Mouse (Mus musculus) neural tube, embryonic 14.5 days (tissue): ENCODE measurements around the gene Nradd. TPM values are rescaled to one million over a fixed set of nuclear protein-coding genes. Genes with fewer than 3 reads are reported as not detected.
A peak's percentile ranks its signal among the peaks of the same experiment; 100 is the strongest.

ENCODE experiments used
- ATAC-seq: fragments of 200-750 bp; cut with Nextera tagmentation; 2 replicates; pipeline ENCODE4 v1.8.0; 2017; ENCODE audit warnings: low read depth, mild to moderate bottlenecking, moderate TSS enrichment, moderate library complexity
- H3K27ac ChIP-seq: fragments of 300-500 bp; sonication (generic); 2 replicates; pipeline ENCODE4 v1.5.1; 2014; ENCODE audit warnings: low read depth, mild to moderate bottlenecking, control low read depth, low read length, moderate library complexity, mixed read lengths
- H3K27me3 ChIP-seq: fragments of 300-500 bp; sonication (generic); 2 replicates; pipeline ENCODE4 v1.6.1; 2014; ENCODE audit warnings: low read length; ENCODE audit not compliant: control insufficient read depth, insufficient read depth
- H3K36me3 ChIP-seq: fragments of 300-500 bp; sonication (generic); 2 replicates; pipeline ENCODE4 v1.6.1; 2014; ENCODE audit warnings: low read length, mixed read lengths; ENCODE audit not compliant: control insufficient read depth, insufficient read depth
- H3K4me1 ChIP-seq: fragments of 300-500 bp; sonication (generic); 2 replicates; pipeline ENCODE4 v1.6.1; 2014; ENCODE audit warnings: low read length; ENCODE audit not compliant: control insufficient read depth, insufficient read depth
- H3K4me2 ChIP-seq: fragments of 300-500 bp; sonication (generic); 2 replicates; pipeline ENCODE4 v1.6.1; 2014; ENCODE audit warnings: mild to moderate bottlenecking, low read depth, low read length, control low read depth
- H3K4me3 ChIP-seq: fragments of 300-500 bp; sonication (generic); 2 replicates; pipeline ENCODE4 v1.5.1; 2014; ENCODE audit warnings: low read depth, low read length, control low read depth, mixed read lengths
- H3K9ac ChIP-seq: fragments of 300-500 bp; sonication (generic); replicated peaks from 2 replicates; pipeline ENCODE4 v1.6.1; 2014; ENCODE audit warnings: low read depth, mild to moderate bottlenecking, control low read depth, low read length, mixed read lengths
- H3K9me3 ChIP-seq: fragments of 300-500 bp; sonication (generic); 2 replicates; pipeline ENCODE4 v1.6.1; 2016; ENCODE audit warnings: low read length; ENCODE audit not compliant: control insufficient read depth
- WGBS: fragments of 180-500 bp; shearing (Covaris S2); extraction: QIAGEN DNeasy Blood & Tissue Kit; methylation state at CpG from one replicate; pipeline ENCODE4 v1.1.7; 2014; 5-methylcytosine and 5-hydroxymethylcytosine counted together
- polyA plus RNA-seq: library from polyadenylated mRNA; unstranded; fragments of >200 nt; fragmentation: Nextera tagmentation; extraction: Ambion mirVana; gene quantifications from 2 replicates; pipeline ENCODE4 v1.2.1, GENCODE M21; 2014

The Nradd gene
- polyA plus RNA-seq, 1 experiment from 2014 or later, result 14.1 TPM

DNA sequence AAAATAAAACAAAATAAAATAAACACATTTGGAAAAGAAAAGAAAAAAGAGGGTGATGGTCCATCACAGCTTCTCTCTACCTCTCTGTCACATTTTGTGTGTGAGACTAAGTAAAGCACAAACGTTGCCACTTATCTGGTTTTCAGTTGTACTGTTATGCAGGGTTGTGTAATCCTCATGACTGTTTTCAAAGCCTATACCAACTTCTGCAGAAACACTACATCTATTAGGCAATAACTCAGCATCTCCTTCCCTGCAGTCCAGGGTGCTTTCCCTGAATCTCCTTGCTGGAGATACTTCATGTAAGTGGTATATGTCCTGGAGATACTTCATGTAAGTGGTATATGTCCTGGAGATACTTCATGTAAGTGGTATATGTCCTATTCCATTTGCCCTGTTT lies 38.6 kb upstream of the Nradd start:
- no peak overlapping the region for H3K4me3 ChIP-seq
- H3K27me3 ChIP-seq, result no peaks in the 10 kb centered on the region
- no peak overlapping the region for H3K4me2 ChIP-seq
- H3K9me3 ChIP-seq, result no peaks in the 10 kb centered on the region
- ATAC-seq, result no peak
- WGBS, result 91% methylated on average over 1 of the region's 1 CpGs
- no peaks in the 10 kb centered on the region; the same call in 1 of the 2 replicates for H3K4me1 ChIP-seq
- no peaks in the 10 kb centered on the region for H3K36me3 ChIP-seq
- no peak overlapping the region for H3K27ac ChIP-seq
- H3K9ac ChIP-seq, result no peak overlapping the region

DNA sequence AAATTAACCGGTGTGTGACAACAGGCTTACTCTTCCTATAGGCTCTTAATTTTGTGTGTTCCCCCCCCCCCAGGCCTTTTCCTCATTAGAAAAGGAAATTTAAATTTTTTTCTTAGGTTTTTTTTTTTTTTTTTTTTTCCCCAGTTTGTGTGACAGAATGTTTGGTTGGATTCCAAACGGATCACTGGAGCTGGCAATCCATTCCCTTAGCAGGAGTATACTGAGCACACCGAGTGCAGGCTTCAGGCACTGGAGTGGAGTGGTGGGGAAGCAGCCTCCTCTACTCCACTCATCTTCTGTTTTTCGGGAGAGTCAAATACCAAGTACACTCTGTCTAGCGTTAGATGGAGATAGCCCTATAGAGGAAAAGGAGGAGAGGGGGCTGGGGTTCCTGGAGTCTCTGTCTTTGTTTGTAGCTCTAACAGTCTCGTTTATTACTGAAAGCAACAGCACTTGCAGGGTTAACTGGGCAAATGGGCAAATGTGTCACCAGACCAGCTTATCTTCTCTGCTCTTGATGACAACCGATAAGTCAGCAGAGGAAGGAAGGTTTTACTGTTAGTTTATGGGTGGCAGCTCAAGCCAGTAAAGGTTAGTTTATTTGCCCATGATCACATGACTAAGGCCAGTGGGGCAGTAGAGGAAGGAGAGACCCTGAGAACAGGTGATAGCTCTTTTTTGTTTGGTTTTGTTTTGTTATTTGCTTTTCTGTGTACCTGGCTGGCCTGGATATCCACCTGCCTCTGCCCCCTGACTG lies 36.8 kb upstream of the Nradd start:
- Histone ChIP-seq H3K9ac (no peak overlapping the region), H3K27me3 (no peaks in the 10 kb centered on the region), H3K36me3 (no peaks in the 10 kb centered on the region), H3K9me3 (no peaks in the 10 kb centered on the region), H3K4me2 (no peak overlapping the region), H3K4me3 (no peak overlapping the region), H3K4me1 (no peaks in the 10 kb centered on the region; the same call in 1 of the 2 replicates), H3K27ac (no peak overlapping the region)
- no peak for ATAC-seq
- WGBS, result 87% methylated on average over 7 of the region's 7 CpGs

DNA sequence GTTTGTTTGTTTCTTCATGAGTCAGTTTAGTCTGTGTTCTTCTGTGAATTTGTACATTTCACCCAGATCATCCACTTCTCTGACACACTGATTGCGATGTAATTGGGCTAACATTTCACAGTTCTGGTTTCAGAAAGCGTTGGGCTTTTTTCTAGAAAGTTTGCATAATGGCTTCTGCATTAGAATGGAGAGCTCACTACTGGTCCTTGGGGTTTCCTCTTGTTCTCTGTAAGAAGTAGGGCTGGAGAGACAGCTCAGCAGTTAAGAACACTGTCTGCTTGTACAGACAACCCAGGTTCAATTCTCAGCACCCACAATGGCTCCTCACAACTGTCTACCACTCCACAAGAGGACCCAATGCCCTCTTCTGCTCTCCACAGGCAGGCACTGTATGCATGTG lies 36.0 kb upstream of the Nradd start:
- Histone ChIP-seq H3K9ac (no peak overlapping the region), H3K36me3 (no peaks in the 10 kb centered on the region), H3K4me2 (no peak overlapping the region), H3K9me3 (no peaks in the 10 kb centered on the region), H3K27ac (no peak overlapping the region), H3K27me3 (no peaks in the 10 kb centered on the region), H3K4me3 (no peak overlapping the region), H3K4me1 (no peaks in the 10 kb centered on the region; the same call in 1 of the 2 replicates)
- 88% methylated on average over 2 of the region's 2 CpGs for WGBS
- ATAC-seq, result no peak

DNA sequence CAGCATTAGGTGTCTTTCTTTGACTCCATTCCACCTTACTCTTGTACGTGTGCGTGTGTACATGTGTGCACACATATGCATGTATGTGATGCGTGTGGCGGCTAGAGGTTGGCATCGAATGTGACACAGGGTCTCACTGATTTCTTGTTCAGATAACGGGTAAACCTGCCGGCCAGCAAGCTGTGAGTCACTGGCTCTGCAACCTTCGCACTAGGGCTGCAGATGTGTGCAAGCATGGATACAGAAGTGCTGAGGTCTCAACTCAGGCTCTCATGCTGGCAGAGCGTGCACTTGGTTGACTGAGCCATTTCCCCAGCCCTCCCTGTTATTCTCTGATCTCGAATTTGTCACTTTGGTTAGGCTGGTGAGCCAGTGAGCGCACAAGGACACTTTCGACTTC lies 35.3 kb upstream of the Nradd start:
- 92% methylated on average over 12 of the region's 12 CpGs for WGBS
- no peak overlapping the region for H3K9ac ChIP-seq
- H3K4me1 ChIP-seq, result no peaks in the 10 kb centered on the region; the same call in 1 of the 2 replicates
- no peak for ATAC-seq
- no peak overlapping the region for H3K4me2 ChIP-seq
- no peak overlapping the region for H3K4me3 ChIP-seq
- H3K27me3 ChIP-seq, result no peaks in the 10 kb centered on the region
- no peaks in the 10 kb centered on the region for H3K36me3 ChIP-seq
- no peak overlapping the region for H3K27ac ChIP-seq
- no peaks in the 10 kb centered on the region for H3K9me3 ChIP-seq

DNA sequence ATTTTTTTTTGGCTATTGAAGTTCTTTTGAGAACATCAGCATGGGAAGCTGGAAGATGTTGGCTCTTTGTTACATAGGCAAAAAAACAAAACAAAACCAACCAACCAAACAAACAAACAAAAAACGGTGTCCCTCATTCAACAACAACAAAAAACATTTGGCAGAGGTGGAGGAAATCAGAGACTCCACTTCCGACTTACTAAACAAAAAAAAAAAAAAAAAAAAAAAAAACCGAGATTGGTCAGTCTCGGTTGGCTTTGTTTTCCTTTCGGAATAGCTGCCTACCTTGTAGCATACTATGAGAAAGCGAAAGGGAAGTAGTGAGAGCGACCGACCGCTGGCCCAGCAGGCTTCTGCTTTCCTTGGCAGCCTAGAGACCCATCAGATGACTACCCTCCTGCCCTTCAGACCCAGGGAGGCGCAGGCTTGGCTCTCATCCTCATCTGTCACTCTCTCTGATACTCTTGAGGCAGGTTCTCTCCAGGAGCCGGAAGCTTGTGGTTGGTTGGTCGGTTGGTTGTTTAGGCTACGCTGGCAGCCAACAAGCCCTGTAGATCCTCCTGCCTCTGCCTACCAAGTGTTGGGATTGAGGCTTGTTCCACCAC lies 33.3 kb upstream of the Nradd start:
- Histone ChIP-seq H3K27ac (no peak overlapping the region), H3K4me2 (peak overlapping the region; percentile 72), H3K9me3 (no peaks in the 10 kb centered on the region), H3K4me1 (peaks cover 2% of the 10 kb centered on the region; the same call in 1 of the 2 replicates), H3K4me3 (peak overlapping the region; percentile 50), H3K9ac (peak overlapping the region; percentile 74; the same call in 1 of the 2 replicates), H3K36me3 (no peaks in the 10 kb centered on the region), H3K27me3 (no peaks in the 10 kb centered on the region)
- 81% methylated on average over 13 of the region's 13 CpGs for WGBS
- no peak for ATAC-seq

DNA sequence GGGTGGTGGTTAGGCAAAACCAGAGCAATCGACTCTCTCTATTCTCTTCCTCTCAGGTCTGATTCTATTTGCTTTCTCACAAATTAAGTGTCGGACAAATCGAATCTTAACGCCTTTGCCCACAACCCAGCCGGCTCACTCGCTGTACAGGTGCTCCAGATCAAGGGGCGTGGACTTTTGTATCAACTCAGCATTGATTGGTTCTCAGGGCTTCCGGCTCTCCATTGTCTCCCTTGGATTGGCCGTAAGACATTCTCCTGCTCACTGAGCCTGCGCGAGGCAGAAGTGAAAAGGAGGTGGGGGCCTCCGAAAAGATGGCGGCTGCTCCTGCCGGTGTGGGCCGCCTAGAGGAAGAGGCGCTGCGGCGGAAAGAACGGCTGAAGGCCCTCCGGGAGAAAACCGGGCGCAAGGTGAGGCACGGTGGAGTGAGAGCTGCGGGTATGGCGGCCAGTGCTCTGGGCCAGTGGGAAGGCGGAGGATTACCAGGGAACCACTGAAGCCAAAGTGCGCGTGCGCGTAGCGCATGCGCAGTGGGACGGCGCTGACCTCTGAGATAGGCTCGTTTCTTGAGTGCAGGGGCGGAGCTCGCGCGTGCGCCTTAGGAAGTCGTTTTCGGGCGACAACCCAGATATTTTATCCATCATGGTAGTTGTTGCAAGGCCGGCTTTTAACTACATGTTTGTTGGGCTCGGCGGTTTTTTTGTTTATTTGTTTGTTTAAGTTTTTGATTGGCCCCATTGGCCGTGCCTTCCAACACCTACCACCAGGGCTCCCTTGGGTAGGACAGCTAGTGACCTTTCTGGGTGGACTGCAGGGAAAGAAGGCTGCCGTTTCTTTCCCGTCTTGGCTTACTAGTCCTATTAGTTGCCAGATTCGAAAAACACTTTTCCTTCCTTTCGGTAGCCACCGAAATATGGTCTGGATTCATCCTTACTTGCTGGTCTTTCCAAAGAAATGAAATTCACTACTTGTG lies 32.3 kb upstream of the Nradd start, which contains the start of gene Ccdc12:
Gene Ccdc12, plus strand, starts transcription at position 255 of the 973 bp plus-strand sequence.
- Histone ChIP-seq H3K4me1 (peaks cover 8% of the 10 kb centered on the region; the same call in 1 of the 2 replicates), H3K27ac (peak within 1 kb of the TSS; percentile 91), H3K9me3 (no peaks in the 10 kb centered on the region), H3K4me2 (peak within 1 kb of the TSS; percentile 72), H3K4me3 (peak within 1 kb of the TSS; percentile 50), H3K9ac (peak within 1 kb of the TSS; percentile 74), H3K36me3 (no peaks in the 10 kb centered on the region), H3K27me3 (no peaks in the 10 kb centered on the region)
- under 1% methylated on average over 52 of the region's 52 CpGs for WGBS
- ATAC-seq, result peak; percentile 98

DNA sequence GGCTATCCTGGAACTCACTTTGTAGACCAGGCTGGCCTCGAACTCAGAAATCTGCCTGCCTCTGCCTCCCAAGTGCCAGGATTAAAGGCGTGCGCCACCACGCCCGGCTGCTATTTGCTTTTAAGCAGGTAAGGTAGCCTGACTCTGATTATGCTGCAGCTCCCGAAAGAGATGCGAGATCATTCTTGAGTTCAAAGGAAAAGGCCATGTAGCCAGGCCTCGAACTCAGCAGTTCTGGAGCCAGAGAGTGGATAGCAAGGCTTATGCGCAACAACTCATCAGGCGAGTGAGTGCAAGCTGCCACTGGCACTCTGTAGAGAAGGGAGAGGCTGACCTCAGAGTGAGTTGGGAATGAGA lies 31.4 kb upstream of the Nradd start:
- H3K9ac ChIP-seq, result 0 out of 2 replicates have a peak overlapping the region, but pooled peaks have one; percentile 37
- H3K4me2 ChIP-seq, result peak overlapping the region; percentile 53
- H3K4me1 ChIP-seq, result peaks cover 8% of the 10 kb centered on the region; the same call in 1 of the 2 replicates
- no peaks in the 10 kb centered on the region for H3K36me3 ChIP-seq
- H3K27me3 ChIP-seq, result no peaks in the 10 kb centered on the region
- H3K4me3 ChIP-seq, result peak overlapping the region; percentile 50; the same call in 1 of the 2 replicates
- no peak for ATAC-seq
- peak overlapping the region; percentile 78 for H3K27ac ChIP-seq
- H3K9me3 ChIP-seq, result no peaks in the 10 kb centered on the region
- WGBS, result 88% methylated on average over 10 of the region's 10 CpGs

DNA sequence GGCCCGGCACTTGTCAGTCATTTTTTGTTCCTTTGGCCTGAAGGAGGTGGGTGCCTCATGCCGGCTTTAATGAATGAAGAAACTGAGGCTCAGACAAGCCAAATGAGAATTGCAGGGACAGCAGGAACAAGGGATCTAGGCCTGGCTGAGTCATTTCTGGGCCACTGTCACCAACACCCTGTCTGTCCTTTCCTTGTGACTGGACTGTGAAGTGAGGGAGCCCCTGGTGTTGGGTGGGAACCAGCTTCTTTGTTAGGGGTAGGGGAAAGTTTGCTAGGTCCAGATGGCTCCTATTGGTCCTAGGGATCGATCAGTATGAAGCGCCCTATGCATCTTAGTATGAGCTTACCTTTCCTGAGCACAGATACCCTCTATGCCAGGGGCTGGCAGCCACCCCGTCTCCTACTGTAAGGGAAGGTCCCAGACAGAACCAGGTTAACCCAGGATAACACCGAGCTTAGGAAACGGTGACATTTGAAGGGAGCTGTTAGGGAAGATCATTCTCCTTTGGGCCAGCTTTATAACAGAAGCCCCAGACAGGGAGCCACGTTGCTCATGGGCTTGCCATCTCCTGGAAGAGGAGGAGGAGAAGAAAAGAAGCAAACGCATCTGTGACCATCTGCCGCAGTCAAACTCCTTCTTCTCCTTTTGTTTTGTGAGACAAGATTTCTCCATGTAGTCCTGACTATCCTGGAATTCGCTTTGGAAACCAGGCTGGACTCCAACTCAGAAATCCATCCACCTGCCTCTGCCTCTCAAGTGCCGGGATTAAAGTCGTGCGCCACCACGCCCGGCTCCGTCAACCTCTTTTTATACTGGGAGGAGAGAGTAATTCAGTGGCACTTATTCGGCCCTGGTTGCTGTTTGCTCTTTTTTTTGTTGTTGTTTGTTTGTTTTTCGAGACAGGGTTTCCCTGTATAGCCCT lies 30.7 kb upstream of the Nradd start:
- no peaks in the 10 kb centered on the region for H3K27me3 ChIP-seq
- H3K4me3 ChIP-seq, result no peak overlapping the region
- peak overlapping the region; percentile 82 for H3K4me2 ChIP-seq
- 82% methylated on average over 19 of the region's 19 CpGs for WGBS
- no peak overlapping the region for H3K27ac ChIP-seq
- no peak overlapping the region for H3K9ac ChIP-seq
- H3K36me3 ChIP-seq, result no peaks in the 10 kb centered on the region
- no peaks in the 10 kb centered on the region for H3K9me3 ChIP-seq
- peaks cover 8% of the 10 kb centered on the region; the same call in 1 of the 2 replicates for H3K4me1 ChIP-seq
- ATAC-seq, result no peak
